Mouse (Mus musculus) embryonic facial prominence, embryonic 15.5 days (tissue): ENCODE data around the gene Dnaaf3. TPM values are rescaled to one million over a fixed set of nuclear protein-coding genes. Genes with fewer than 3 reads are reported as not detected.
A peak's percentile ranks its signal among the peaks of the same experiment; 100 is the strongest.

Source experiments
- ATAC-seq: fragments of 200-750 bp; cut with Nextera tagmentation; 2 replicates; pipeline ENCODE4 v1.8.0; 2017; ENCODE audit warnings: low read depth, moderate TSS enrichment; ENCODE audit not compliant: insufficient number of reproducible peaks, low FRiP score, low TSS enrichment
- H3K27ac ChIP-seq: fragments of 300-500 bp; sonication (generic); replicated peaks from 2 replicates; pipeline ENCODE4 v1.5.1; 2015; ENCODE audit warnings: mild to moderate bottlenecking, inconsistent platforms
- H3K27me3 ChIP-seq: fragments of 300-500 bp; sonication (generic); 2 replicates; pipeline ENCODE4 v1.6.1; 2015; ENCODE audit warnings: inconsistent platforms
- H3K36me3 ChIP-seq: fragments of 300-500 bp; sonication (generic); 2 replicates; pipeline ENCODE4 v1.6.1; 2015; ENCODE audit warnings: mild to moderate bottlenecking, inconsistent platforms
- H3K4me1 ChIP-seq: fragments of 300-500 bp; sonication (generic); 2 replicates; pipeline ENCODE4 v1.6.1; 2015; ENCODE audit warnings: inconsistent platforms
- H3K4me2 ChIP-seq: fragments of 300-500 bp; sonication (generic); replicated peaks from 2 replicates; pipeline ENCODE4 v1.6.1; 2015; ENCODE audit warnings: mild to moderate bottlenecking, inconsistent platforms
- H3K4me3 ChIP-seq: fragments of 300-500 bp; sonication (generic); replicated peaks from 2 replicates; pipeline ENCODE4 v1.5.1; 2015; ENCODE audit warnings: mild to moderate bottlenecking, inconsistent platforms
- H3K9ac ChIP-seq: fragments of 300-500 bp; sonication (generic); 2 replicates; pipeline ENCODE4 v1.6.1; 2015; ENCODE audit warnings: inconsistent platforms
- H3K9me3 ChIP-seq: fragments of 300-500 bp; sonication (generic); replicated peaks from 2 replicates; pipeline ENCODE4 v1.6.1; 2016; ENCODE audit warnings: inconsistent platforms
- WGBS: fragments of 180-500 bp; shearing (Covaris S2); methylation state at CpG from one replicate; pipeline ENCODE4 v1.1.7; 2015; 5-methylcytosine and 5-hydroxymethylcytosine counted together
- polyA plus RNA-seq: library from polyadenylated mRNA; unstranded; fragments of >200 nt; fragmentation: Nextera tagmentation; extraction: Ambion mirVana; gene quantifications from 2 replicates; pipeline ENCODE4 v1.2.1, GENCODE M21; 2015

Gene Dnaaf3
- polyA plus RNA-seq, 1 experiment from 2014 or later: 7.8 TPM

DNA sequence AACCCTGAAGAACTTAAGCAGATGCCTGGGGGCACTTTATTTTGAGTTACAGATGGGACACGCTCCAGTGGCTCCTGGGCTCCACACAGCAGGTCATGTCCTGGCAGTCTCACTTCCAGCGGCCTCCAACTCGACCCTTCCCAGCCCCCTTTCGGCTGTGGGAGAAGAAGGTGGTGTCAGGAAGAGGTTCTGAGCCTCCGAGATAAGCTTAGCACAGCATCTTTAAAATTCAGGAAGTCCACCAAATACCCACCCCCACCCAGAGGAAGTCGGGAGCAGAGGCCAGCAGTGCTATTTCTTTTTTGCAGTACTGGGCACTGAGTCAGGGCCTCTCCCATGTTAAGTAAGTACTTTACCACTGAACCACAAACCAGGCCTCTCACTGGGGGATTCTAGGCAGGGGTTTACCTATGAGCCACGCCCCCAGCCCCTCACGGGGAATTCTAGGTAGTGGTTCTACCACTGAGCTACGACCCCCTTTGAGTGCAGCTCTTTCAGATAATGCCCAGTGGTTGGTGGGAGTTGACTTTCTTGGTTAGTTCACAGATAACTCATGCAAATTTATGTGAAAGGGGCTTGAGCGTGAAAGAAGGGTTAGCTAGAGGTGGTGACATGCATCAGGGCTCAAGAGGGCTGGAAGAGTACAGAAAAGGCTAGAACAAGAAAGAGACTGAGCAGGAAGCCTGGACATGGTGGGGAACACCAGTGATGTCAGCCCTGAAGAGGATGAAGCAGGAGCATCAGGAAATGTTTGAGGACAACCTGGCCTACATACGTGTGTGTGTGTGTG, 27.4 kb downstream of the Dnaaf3 start:
- no peak overlapping the region for H3K27ac ChIP-seq
- no peak overlapping the region for H3K9ac ChIP-seq
- no peaks in the 10 kb centered on the region for H3K36me3 ChIP-seq
- H3K27me3 ChIP-seq: no peaks in the 10 kb centered on the region
- H3K4me2 ChIP-seq: no peak overlapping the region
- H3K9me3 ChIP-seq: no peaks in the 10 kb centered on the region
- ATAC-seq: no peak
- no peak overlapping the region for H3K4me3 ChIP-seq
- WGBS: 54% methylated on average over 11 of the region's 11 CpGs
- peaks cover 21% of the 10 kb centered on the region for H3K4me1 ChIP-seq

DNA sequence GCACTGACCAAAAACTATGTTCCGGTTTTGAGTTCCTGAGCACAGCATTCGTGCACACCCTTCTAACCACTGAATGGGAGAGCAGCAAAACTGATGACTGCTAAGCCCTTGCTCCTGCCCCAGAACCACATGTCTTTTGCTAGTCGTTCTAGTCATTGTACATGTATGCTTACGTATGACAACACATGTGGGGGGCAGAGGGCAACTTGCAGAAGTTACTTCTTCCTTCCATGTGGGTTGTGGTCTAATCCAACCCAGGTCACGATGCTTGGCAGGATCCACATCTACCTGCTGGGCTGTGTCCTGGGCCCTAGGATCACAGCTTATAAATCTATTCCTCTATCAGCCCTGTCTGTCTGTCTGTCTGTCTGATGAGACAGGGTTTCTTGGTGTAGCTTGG, 28.4 kb downstream of the Dnaaf3 start:
- Histone ChIP-seq H3K27me3 (no peaks in the 10 kb centered on the region), H3K4me3 (no peak overlapping the region), H3K4me1 (peaks cover 27% of the 10 kb centered on the region), H3K27ac (peak overlapping the region; percentile 28; the same call in 1 of the 2 replicates), H3K4me2 (no peak overlapping the region), H3K9me3 (no peaks in the 10 kb centered on the region), H3K36me3 (no peaks in the 10 kb centered on the region), H3K9ac (no peak overlapping the region)
- ATAC-seq: no peak
- WGBS: 81% methylated on average over 5 of the region's 5 CpGs

GRCm38 (mm10) chr7:4503100-4503499, 29.2 kb downstream of the Dnaaf3 start:
- WGBS: 69% methylated on average over 4 of the region's 4 CpGs
- H3K4me3 ChIP-seq: no peak overlapping the region
- H3K27ac ChIP-seq: no peak overlapping the region
- no peak overlapping the region for H3K9ac ChIP-seq
- no peaks in the 10 kb centered on the region for H3K27me3 ChIP-seq
- no peaks in the 10 kb centered on the region for H3K9me3 ChIP-seq
- no peak overlapping the region for H3K4me2 ChIP-seq
- ATAC-seq: no peak
- no peaks in the 10 kb centered on the region for H3K36me3 ChIP-seq
- peaks cover 35% of the 10 kb centered on the region for H3K4me1 ChIP-seq

DNA sequence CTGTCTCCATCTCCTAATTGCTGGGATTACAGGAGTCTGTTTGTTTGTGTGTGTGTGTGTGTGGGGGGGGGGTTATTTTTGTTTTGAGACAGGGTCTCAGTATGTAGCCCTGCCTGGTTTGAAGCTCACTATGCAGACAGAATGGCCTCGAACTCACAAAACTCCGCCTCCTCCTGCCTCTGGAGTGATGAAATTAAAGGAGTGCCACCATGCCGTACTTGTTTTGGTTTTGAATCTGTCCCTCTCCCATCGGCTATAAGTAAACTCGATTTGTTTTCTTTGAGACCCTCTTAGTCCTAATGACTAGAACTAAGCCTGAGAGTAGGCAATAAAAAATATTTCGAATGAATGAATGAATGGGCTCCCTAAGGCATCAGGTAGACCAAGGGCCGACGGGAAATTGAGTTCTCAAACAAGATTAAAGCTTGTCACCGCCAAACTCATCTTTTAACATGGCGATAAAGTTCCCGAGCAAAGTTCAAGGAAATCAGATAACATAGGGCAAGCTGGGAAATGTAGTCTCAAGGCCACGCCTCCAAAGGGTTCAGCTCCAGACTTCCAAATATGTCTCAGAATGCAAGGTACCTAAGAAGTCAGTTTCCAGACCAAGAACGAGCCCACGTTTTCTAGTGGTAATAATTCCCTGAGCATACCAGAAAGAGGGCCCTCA, 29.7 kb downstream of the Dnaaf3 start:
- Histone ChIP-seq H3K36me3 (no peaks in the 10 kb centered on the region), H3K4me2 (peak overlapping the region; percentile 72), H3K27ac (peak overlapping the region; percentile 88), H3K27me3 (no peaks in the 10 kb centered on the region), H3K4me3 (peak overlapping the region; percentile 85), H3K9me3 (no peaks in the 10 kb centered on the region), H3K4me1 (peaks cover 40% of the 10 kb centered on the region), H3K9ac (0 out of 2 replicates have a peak overlapping the region, but pooled peaks have one; percentile 98)
- WGBS: 8% methylated on average over 14 of the region's 14 CpGs
- no peak for ATAC-seq

DNA sequence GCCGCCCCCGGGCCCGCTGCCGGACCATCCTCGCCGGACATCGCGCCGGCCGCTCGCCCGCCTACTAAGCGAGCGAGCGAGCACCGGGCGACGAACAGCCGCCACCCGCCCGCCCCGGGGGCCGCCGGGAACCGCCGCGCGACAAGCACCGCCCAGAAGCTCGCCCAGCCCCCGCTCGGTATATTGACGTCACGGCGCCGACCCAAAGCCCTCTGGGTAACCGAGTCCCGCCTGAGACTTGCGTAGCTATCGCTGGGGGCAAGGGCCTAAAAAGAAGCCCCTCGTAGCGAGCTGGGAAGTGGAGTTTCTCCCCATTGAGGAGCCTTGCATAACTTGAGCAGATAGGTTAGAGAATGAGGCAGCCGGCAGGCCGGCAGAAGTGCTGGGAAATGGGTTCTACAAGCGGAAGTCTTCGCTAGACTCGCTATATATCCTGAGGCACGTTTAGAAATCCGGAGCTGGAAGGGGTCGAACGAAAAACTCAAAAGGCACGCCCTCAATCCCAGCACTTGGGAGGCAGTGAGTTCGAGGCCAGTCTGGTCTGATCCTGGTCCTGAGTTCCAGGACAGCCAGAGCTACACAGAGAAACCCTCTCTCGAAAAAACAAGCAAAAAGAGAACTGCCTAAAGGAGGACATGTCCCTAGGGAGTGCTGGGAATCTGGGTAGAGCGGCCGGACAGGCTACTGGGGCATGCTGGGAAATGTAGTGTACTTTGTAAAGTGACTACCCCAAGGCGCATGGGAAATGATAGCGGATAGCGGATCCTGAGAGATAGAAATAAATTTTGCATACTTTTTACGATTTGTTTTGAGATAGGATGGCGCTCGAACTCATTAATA, 30.5 kb downstream of the Dnaaf3 start, which contains the start of gene Ppp1r12c:
Ppp1r12c (minus strand) TSS at position 123 of the 840 bp plus-strand sequence.
- peak within 1 kb of the TSS; percentile 98 for H3K9ac ChIP-seq
- under 1% methylated on average over 61 of the region's 62 CpGs for WGBS
- H3K4me2 ChIP-seq: peak within 1 kb of the TSS; percentile 72
- no peaks in the 10 kb centered on the region for H3K9me3 ChIP-seq
- H3K36me3 ChIP-seq: peaks cover 4% of the 10 kb centered on the region
- H3K4me1 ChIP-seq: peaks cover 41% of the 10 kb centered on the region
- peak; percentile 94 for ATAC-seq
- H3K4me3 ChIP-seq: peak within 1 kb of the TSS; percentile 85
- no peaks in the 10 kb centered on the region for H3K27me3 ChIP-seq
- peak within 1 kb of the TSS; percentile 88 for H3K27ac ChIP-seq

DNA sequence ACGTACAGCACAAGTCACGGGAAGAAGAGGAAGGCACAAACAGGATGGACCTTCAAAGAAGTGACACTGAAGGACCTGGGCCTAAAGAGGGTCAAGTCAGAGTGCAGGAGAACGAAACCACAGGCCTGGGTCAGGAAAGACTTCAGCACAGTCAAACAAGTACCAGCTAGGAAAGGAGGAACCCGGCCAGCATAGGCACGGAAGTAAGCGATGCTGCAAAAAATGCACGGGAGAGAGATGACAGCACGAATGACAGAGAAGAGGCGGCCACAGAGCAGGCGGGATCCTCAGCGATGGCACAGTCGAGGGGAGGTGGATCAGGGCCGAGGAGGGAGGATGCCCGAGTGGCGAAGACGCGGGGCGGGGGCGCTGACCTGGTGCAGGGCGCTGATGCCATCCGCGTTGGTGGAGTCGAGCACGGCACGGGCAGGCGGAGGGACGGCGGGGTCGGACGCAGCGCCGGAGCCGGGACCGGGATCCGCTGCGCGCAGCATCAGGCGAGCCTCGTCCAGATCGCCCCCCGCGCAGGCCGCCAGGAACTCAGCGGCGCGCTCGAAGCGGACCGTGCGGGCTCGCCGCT, 31.3 kb downstream of the Dnaaf3 start:
- H3K4me3 ChIP-seq: peak overlapping the region; percentile 85
- H3K4me1 ChIP-seq: peaks cover 41% of the 10 kb centered on the region
- peak overlapping the region; percentile 88 for H3K27ac ChIP-seq
- peak overlapping the region; percentile 98 for H3K9ac ChIP-seq
- peak; percentile 41 for ATAC-seq
- H3K4me2 ChIP-seq: peak overlapping the region; percentile 72
- no peaks in the 10 kb centered on the region for H3K9me3 ChIP-seq
- WGBS: under 1% methylated on average over 40 of the region's 52 CpGs
- no peaks in the 10 kb centered on the region for H3K27me3 ChIP-seq
- H3K36me3 ChIP-seq: peaks cover 12% of the 10 kb centered on the region

DNA sequence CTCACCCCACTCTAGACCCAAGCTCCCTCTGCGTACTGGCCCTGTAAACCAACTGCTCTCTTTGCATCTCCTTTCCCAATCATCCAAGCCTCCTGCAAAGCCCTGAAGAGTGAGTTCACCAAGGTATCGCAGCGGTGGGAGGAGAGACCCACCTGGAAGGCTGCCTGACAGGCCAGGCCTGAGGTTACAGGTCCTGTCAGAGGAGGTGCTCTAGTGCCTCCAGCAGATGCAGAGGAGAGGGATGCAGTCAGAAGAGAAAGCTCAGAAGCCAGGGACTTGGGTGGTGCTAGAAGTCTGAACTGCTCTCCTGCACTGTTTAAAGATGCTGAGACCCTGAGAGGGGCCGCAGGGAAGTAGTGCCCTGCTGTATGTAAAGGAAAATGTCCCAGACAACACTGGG, 33.2 kb downstream of the Dnaaf3 start:
- no peak for ATAC-seq
- Histone ChIP-seq H3K27ac (no peak overlapping the region), H3K27me3 (no peaks in the 10 kb centered on the region), H3K36me3 (peaks cover 30% of the 10 kb centered on the region), H3K4me1 (peaks cover 41% of the 10 kb centered on the region), H3K9me3 (no peaks in the 10 kb centered on the region), H3K4me3 (no peak overlapping the region), H3K9ac (peak overlapping the region; percentile 9; the same call in 1 of the 2 replicates), H3K4me2 (peak overlapping the region; percentile 72)
- WGBS: 88% methylated on average over 4 of the region's 4 CpGs

DNA sequence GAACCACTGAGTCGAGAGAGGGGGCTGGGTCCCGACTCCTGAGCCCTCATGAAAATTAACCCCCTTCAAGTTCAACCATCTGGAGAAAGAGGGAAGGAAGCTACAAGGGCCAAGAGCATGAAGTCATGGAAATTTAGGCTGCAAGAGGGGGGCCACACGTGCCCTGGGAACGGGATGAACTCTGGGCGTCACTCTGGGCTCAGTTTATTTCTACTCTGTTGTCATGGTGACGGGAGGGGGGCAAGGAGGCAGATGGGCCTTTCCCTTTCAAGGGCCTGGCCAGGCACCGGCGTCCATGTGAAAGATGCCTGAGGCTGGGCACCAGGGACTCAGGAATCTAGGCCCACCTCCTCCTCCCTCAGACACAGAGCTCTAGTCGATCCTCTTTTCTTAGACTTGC, 34.0 kb downstream of the Dnaaf3 start:
- ATAC-seq: 0 out of 2 replicates have a peak, but pooled peaks have one; percentile 7
- peaks cover 35% of the 10 kb centered on the region for H3K36me3 ChIP-seq
- WGBS: 15% methylated on average over 9 of the region's 9 CpGs
- H3K4me1 ChIP-seq: peaks cover 41% of the 10 kb centered on the region
- no peaks in the 10 kb centered on the region for H3K27me3 ChIP-seq
- 0 out of 2 replicates have a peak overlapping the region, but pooled peaks have one; percentile 1 for H3K9ac ChIP-seq
- no peak overlapping the region for H3K27ac ChIP-seq
- H3K4me3 ChIP-seq: 0 out of 2 replicates have a peak overlapping the region, but pooled peaks have one; percentile 2
- H3K4me2 ChIP-seq: peak overlapping the region; percentile 27
- no peaks in the 10 kb centered on the region for H3K9me3 ChIP-seq

DNA sequence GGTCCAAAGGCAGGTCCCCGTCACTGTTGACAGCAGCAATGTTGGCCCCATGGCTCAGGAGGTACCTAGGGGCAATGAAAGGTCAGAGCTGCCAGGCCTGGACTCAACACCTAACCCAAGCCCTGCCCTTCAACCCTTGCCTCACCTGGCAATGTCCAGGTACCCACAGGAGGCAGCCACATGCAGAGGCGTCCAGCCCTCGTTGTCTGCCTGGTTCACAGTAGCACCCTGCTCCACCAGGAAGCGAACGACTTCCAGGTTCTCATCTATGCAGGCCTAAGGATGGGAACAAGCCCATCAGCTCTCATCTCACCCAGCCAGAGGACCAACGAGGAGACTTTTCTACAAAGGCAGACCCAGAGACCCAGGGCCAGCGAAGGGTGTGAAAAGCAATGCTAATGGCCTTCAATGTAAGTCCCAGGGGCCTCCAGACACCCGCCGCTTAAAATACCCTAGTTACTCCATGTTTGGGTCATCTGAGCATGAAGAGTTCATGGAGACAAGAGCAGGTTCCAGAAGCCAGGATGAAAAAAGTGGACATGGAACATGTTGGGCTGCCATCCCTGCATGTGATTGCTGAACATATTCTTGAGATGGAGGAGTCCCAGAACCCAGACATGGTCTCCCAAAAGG, 34.9 kb downstream of the Dnaaf3 start:
- Histone ChIP-seq H3K27ac (no peak overlapping the region), H3K4me1 (peaks cover 43% of the 10 kb centered on the region), H3K9ac (no peak overlapping the region), H3K4me3 (no peak overlapping the region), H3K27me3 (no peaks in the 10 kb centered on the region), H3K9me3 (no peaks in the 10 kb centered on the region), H3K4me2 (no peak overlapping the region), H3K36me3 (peaks cover 43% of the 10 kb centered on the region)
- ATAC-seq: no peak
- 87% methylated on average over 9 of the region's 9 CpGs for whole genome bisulfite sequencing

DNA sequence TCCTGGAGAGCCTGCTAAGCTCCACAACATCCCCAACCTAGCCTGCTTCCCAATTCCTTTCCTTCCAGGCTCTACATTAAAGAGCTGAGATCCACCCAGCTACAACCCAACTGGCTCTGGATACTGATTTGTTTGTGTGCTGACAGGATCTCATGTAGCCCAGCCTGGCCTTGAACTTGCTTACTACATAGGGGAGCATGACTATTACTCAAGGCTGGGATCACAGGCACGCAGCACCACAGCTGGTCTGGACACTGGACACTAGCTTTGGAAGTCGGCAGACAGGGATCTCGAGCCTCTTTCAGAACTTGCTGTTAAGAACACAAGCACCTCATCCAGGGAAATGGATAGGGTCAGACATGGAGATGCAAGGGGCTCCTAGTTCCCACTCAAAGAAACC, 35.8 kb downstream of the Dnaaf3 start:
- no peak overlapping the region for H3K9ac ChIP-seq
- no peak for ATAC-seq
- no peak overlapping the region for H3K27ac ChIP-seq
- H3K36me3 ChIP-seq: peaks cover 43% of the 10 kb centered on the region
- no peaks in the 10 kb centered on the region for H3K27me3 ChIP-seq
- H3K4me1 ChIP-seq: peaks cover 42% of the 10 kb centered on the region
- no peak overlapping the region for H3K4me2 ChIP-seq
- WGBS: 93% methylated on average over 3 of the region's 3 CpGs
- no peak overlapping the region for H3K4me3 ChIP-seq
- no peaks in the 10 kb centered on the region for H3K9me3 ChIP-seq
